Mouse (Mus musculus) left cerebral cortex, adult 8-10 months (tissue): ENCODE measurements around the gene Lat. TPM values are rescaled to one million over a fixed set of nuclear protein-coding genes. Genes with fewer than 3 reads are reported as not detected.

Experiments
- DNase-seq, 2 experiments: peaks; one replicate each; pipeline ENCODE4 v3.0.0; 2022; ENCODE audit warnings: low spot score in 2 of 2
- total RNA-seq, 4 experiments: library from RNA; stranded (reverse); gene quantifications; 2 replicates each; pipeline ENCODE4 v1.2.4; 2022

Lat gene
- total RNA-seq, 4 experiments from 2014 or later, result 0.30 to 1.1 (median 0.84) TPM

DNA sequence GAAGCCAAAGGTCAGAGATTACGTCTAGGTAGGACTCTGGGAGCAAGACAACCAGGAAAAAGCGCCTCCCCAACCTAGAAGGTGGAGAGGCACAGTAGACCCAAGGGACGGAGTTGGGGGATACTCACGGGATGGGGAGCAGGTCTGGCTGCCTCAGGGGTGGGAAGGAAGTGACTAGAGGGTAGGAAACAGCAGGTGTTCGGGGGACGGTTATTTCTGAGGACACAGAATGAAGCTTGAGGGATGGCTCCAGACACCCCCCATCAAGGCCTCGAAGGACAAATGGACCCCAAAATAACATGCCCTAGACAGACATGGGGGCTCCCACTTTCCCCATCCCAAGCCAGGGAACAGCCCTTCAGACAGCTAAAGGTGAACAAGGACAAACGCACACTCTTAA, 1.0 kb downstream of the Lat start:
- no peak for DNase-seq

DNA sequence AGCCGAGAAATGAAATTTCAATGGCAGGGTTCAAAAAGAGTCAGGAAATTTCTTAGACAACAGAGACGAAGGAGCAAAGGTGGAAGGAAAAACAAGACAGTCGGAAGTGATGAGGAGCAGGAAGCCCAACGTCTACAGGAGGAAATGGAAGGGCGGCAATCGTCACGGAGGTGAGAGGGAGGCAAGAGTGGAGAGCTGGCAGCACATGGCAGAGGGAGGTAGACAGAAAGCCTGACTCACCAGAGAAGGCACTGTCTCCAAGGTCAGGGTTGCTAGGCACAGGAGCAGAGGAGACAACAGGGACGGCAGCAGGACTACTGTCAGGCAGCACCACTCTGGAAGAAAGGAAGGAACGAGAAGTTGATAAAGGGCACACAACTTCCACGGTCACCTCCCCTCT, 1.7 kb downstream of the Lat start:
- DNase-seq, result no peak

DNA sequence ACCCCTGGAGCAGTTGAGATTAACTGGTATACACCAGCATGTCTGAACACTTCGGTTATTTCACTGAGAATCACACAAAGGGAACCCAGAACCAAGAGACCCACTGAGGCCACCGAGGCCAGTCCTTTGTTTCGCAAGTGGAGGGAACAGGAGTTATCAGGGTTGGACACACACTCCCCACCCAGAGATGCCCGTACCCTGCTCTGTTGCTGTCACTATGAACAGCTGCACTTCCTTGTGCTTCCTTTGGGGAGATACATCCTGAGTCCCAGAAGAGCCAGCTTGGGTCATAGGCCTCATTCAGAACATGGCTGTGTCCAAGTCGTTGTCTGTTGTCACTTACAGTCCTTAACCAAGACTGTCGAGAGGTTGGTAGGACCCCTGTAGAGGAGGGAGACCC, 6.3 kb downstream of the Lat start:
- no peak for DNase-seq

DNA sequence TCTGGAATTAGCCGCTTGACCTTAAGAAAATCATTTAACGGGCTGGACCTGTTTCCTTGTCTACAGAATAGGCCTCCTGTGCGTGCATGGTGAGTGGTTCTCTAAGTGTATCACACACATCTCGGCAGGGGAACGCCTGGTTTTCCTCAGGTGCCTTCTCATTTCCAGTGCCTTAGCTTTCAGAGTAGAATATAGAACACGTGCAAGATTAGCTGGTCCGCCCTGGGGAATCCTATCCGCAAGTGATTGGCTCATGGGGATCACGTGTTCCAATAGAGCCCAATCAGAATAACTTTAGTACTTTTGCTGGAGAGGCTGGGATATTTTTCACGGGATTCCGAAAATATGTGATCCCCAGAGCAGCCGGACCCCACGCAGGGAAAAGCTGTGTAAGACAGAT, 10.3 kb downstream of the Lat start:
- DNase-seq, result no peak

DNA sequence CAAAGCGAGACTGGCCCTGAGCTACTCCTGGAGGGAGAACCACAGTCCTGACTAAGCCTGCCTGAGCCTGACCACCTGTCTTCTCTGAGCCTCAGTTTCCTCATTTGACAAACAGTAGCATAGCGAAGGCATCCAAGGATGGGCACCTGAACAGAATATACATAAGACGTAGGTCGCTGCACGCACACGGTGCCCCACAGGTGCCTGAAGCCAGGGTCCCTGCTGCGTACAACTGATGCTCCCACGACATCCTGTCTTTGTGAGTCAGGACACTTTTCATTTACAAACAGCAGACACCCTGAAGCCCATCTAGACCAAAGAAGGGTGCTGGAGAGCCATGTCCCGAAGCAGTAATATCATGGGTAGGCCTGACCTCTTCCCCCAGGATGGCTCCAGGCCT, 11.0 kb downstream of the Lat start:
- no peak for DNase-seq

DNA sequence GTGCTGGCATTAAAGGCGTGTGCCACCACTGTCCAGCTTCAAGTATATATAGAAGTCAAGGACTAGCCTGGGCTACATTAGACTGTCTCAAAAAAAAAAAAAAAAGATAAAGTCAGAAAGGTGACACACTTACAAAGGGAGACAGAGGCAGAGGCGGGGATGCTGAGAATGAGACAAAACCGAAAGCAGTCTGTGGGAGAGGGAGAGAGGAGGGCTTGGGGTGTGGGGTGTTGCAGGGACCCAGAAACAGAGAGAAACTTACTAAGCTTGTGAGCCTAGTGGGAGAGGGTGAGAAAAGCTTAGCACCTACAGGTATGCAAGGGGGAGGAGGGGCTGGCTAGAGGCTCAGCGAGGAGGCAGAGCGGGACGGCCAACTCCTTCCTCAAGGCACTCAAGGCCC, 11.5 kb downstream of the Lat start:
- no peak for DNase-seq

DNA sequence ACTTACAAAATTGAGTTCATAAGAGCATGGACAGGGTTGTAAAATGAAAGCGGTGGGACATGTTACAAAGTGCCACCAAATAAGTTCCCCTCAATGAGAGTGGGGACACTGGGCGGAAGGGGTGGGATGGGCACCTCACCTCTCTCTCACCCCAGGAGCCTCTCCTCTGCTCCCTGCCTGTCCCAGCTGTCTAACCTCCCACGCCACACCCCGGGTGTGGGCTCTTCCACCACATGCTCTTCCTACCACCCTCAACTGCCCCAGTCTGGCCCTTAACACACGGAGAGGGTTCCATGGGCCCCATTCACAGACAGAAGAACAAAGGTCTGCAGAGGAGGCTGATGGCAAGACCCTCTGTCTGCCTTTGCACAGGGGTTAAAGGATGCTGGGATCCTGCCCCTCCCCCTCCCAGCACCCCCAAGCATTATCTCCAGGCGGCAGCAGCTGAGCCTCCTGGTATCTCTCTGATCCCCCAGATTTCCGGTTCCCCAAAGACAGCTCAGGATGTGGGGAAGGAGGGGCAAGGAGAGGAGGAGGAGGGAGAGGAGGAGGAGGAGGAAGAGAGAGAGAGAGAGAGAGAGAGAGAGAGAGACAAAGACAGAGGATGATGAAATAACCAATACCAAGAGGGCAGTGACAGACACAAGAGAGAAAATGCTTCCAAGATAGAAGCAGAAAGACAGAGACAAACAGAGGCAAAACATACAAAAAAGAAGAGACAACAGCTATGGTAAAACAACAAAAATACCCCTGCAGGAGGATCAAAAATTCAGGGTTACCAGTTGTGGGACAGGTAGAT, 12.4 kb downstream of the Lat start:
- DNase-seq, result no peak

DNA sequence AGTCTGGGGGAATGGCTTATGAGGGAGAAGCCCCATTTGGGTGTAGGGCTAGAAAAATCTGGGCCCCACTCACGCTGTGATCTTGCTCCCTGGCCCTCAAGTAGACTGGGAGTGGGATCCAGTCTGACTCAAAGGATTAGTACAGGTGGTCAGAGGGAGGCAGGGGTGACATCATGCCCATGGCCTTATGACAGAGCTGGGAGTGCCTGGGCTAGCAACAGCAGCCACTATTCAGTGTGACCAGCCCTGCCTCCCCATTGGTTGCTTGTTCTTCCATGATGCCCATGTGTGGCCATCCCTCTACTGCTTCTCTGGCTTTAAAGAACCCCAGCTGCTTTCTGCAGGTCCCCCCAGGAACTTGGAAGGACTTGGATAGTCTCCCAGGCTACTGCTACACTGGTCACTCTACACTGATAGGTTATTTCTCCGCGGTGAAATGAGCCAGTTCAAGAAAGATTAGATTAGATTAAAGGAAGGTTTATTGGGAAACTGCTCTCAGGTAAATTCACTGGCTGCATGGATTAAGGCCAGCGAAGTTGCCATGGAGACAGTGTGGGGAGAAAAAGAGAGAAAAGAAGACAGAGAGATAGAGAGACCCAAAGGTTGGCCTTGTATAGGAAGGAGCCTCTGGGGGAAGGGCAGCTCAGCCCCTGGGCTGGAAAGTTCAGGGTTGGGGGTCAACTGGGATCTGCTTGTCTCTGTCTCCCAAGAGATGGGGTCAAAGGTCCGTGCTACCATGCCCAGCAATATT, 13.3 kb downstream of the Lat start:
- no peak for DNase-seq

DNA sequence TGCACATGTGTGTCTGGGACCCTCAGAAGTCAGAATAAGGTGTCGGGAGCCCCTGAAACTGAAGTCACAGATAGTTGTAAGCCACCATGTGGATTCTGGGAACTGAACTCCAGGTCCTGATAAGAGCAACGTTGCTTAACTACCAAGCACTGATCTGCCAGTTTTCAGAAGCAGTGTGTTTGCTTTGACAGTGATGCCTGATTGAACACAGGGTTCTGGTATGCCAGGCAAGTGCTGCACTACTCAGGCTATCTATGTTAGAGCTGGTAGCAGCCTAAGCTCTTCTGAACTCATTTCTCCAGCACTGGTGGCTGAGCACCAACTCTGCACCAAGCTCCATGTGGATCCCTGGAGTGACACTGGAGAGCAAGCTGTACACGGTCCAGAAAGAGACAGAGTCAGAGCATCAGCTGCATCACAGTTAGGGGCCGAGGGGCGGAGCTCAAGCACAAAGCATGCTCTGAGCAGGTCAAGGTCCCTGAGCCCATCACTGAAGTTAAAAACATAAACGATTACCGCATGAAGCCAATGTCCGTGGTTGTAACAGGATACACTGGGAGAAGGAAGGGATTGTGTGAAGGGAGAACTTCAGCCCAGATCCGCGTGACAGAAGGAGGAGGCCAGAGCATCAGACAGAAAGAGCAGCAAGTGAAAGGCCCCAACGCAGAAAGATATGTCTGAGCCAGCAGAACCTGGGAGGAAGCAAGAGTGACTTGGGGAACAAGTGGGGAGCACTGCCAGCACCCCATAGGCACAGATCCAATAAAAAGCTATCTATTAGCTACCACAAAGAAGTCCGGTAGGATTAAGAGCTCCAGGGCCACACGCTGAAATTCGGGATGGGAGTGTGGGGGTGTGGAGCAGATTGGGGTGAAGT, 14.4 kb downstream of the Lat start:
- DNase-seq, result no peak

DNA sequence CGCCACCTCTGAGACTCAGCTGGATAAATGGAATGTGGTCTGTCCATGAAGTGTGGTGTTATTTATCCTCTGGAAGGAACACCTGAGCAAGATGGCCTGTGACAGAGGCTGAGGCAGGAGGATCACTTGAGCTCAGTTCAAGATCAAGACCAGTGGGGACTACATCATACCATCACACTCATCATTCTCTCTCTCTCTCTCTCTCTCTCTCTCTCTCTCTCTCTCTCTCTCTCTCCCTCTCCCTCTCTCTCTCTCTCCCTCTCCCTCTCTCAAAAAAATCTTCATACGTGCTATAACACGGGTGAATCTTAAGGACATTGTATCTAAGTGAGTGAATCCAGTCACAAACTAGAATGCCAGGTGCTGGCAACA, 15.4 kb downstream of the Lat start:
- DNase-seq, result no peak

DNA sequence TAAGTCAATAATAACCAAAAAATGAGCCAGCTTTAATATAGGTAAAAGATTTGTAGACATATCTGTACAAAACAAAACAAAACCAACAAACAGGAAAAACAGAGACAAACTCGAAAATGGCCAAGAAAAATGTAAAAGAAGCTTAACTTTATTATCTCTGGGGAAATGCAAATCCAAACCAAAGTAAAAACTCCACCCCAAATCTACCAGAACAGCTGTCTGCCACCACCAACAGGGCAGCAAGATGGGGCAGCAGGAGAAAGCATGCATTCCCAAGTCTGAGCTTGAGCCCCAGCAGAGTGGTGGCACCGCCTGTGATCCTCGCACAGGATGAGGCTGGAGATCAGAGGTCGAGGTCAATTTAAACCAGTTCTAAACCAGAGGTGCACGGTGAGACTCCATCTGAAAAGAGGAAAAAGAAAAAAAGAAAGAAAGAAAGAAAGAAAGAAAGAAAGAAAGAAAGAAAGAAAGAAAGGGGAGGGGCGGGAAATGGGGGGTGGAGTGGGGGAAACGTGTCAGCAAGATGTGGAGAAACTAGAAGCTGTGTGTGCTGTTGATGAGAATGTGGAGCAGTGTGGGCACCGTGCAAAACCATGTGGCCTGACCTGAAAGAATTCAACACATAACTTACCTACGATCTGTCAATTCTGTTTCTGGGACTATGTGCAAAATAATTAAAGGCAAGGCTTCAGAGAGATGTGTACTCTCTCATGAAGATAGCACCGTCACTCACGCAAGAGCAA, 15.9 kb downstream of the Lat start:
- DNase-seq, result no peak

DNA sequence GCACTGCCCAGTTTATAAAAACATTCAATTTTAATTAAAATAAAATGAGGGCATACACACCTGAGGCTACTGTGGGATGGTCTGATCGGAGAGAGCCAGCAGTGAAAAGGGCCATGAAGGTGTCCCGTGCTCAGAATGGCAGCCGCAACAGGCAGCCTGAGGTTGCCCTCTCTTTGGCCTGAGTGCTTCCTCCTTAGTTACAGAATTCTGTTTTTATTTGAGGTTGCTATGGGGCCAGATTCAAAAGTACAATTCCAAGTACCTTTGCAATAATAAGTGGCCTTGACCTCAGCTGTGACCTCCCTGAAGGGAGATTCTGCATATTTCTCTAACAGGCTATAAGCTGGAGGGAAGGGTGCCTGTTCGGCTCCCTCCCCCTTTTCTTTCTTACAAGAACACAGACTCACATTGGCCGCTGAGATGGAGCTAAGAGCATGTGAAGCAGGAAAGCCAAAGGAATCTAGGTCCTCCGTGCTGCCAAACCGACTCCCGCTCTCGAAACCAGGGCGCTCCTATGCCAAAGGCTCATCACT, 17.9 kb downstream of the Lat start:
- DNase-seq, result no peak

DNA sequence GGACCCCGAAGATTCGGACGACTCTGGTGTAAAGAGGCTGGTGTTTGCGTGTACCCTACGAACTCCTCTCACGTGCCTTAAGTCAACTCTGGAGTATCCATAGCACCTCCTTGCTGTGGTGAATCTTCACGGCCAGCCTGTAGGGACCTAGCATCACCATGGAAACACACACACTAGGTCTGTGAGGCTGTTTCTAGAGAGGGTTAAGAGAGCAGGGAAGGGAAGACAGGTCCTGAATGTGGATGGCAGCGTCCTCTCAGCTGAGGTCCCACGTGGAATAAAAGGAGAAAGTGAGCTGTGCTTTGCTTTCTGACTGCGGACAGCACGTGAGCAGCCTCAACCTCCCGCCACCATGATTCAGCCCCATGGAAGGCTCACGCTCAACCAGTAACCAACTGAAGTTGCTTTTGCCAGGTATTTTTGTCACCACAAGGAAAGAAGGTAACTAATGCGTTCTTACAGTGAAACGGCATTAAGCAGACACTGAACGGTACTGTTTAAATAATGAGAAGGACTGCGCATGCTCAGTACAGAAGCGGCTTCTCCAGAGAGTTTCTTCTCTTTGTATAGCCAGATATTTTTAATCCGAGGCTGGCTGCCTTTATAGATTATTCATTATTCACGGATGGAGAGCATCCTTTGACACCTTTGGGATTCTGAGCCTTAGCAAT, 18.5 kb downstream of the Lat start:
- DNase-seq, result no peak

DNA sequence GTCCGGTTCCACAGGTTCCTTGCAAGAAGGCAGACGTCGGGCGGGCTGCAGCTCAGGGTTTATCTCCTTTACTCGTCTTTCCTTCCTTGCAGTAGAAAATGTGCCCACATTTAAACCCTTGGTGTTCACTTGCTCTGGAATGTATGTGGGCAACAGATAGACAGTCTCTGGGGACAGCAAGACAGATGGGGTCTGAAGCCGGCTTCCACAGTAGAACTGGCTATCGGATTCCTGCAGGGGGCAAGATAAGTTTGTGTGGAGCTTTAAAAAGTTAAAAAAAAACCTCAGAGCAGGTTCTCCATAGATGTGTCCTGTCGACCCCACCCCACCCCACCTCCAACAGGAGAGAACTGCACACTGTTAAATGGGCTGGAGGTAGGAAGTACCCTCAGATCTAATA, 21.1 kb downstream of the Lat start:
- DNase-seq, result no peak

DNA sequence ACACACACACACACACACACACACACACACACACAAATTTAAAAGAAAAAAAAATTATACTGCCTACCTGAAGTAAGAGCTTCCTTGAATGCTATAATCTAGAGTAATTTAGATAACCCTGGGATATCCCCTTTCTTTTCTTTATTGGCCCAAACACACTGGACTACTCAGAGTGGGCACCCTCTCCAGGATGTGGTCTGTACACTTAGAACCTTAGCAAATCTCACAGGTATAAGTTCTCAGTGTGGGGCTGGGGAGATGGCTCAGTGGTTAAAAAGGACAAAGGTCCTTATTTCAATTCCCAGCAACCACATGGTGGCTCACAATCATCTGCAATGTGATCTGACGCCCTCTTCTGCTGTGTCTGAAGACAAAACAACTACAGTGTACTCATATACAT, 22.3 kb downstream of the Lat start:
- no peak for DNase-seq

DNA sequence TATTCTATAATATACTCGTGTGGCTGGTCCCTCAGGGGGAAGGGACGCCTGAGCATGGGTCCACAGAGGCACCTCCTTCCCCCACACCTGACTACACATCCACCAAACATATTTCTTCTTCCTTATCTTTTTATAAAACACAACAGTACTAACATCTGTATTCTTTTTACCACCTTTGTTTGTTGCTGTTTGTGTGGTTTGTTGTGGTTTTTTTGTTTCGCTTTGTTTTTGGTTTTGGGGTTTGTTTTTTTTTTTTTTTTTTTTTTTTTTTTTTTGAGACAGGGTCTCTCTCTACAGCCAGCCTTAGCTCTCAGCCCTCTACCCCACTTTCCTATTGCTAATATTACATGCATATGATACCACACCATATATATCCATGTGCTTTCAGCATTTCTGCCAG, 23.4 kb downstream of the Lat start:
- no peak for DNase-seq

DNA sequence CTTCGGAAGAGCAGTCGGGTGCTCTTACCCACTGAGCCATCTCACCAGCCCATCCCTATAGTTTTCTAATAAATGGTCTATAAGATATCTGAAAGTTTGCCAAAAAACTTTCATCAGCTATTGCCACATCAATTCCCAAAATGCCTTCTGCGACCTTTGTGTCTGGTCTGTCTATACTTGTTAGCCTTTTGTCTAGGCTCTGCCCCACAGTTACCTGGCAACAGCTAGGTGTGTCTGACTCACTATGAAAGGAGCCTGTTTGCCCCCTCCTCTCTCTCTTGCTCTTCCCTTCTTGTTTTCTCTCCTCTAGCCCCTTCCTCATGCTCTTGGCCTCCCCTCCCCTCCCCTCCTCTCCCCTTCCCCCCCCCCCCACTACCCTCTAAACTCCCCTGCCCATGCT, 23.8 kb downstream of the Lat start:
- DNase-seq, result no peak

DNA sequence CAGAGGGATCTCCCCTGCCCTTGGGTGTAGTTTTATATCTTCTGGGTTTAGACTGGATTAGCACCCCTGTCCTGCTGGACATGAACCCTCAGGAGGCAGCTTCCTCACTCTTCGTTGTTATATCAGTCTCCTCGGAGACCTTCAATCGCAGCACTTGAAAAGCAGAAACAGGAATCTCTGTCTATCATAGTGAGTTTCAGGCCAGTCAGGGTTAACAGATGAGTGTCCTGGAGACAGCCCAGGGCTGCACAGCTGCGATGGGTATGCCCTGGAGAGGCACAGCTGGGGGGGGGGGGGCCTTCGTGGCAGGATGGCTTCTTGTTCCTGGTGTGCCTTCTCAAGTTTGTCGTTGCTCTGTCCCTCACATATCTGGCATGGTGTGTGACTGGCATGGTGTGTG, 28.5 kb downstream of the Lat start:
- no peak for DNase-seq

DNA sequence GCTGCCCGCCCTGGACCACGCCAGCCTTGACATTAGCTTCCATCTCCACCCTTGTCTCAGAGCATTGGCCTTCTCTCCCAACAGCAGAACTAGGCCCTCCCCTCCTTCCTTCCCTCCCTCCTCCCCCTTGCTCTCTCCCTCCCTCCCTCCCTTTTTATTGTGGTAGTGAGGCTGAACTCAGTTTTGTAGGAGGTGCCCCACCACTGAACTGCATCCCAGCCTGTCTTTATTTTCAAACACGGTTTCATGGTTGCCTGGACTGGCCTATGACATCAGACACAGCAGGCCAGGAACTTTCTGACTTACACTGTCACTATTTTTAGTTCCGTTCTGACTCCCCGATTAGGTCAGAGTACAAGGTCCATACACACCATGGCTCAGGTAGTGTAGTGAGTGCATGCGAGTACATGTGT, 29.2 kb downstream of the Lat start:
- no peak for DNase-seq

DNA sequence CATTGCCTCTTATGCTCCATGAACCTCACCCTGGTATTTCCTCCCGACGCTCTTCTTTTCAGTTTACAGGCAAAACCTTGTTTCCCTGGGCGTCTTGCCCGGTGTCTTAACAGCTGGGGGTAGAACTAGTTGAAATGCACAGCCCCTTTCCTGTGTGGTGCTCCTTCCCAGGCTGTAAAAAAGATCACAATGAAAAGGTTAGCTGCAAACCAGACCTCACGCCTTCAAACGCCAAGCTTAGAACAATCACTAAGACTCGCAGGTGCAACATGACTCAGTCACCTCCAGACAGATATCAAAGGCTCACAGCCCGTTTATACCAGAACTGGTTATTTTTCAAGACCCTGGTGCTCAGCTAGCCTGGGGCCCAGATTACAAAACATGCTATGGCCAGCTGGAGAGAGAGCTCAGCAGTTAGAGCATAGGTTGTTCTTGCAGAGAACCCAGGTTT, 29.8 kb downstream of the Lat start:
- no peak for DNase-seq

DNA sequence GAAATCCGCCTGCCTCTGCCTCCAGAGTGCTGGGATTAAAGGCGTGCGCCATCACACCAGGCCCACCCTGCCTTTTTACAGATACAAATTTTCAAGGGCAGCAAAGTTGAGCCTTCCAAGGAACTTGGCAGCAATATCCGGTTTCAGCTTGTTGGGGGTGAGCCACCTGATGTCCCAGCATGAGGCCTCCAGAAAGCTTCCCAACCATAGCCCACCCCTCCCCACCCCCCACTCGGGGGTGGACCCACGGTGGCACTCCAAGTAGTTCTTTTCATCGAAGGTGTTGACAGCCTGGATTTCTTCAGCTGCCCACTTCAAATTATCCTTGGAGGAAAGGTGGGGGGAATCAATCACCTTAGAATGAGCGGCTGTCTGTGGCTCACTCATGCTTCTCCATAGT, 30.5 kb downstream of the Lat start:
- DNase-seq, result no peak
